ENCODE assay signal across 9 mouse cellular contexts in genomic region chr11:96976379-96976687, GRCm38 (mm10). TPM values are rescaled to one million over a fixed set of nuclear protein-coding genes. Genes with fewer than 3 reads are reported as not detected.
DNase-seq lines count a peak whose midpoint lies in the region; ATAC-seq and TF ChIP-seq lines count a peak whose summit lies in the region.
"Had no signal": no experiment of that assay in that cellular context is flagged by ENCODE, and none has a peak within 500 bp of the region (broad histone marks: within the 10 kb centered on the region; RNA-seq: fewer than 3 reads in every experiment).

No protein-coding gene starts in this region.

- no peak for DNase-seq in lung, postnatal 36 days
- no peak for DNase-seq in thymus, postnatal 4 days
- DNase-seq in thymus, adult 2 months, result no peak
- no peak for DNase-seq in kidney, postnatal 14 days
- DNase-seq: kidney, postnatal 25 days had no signal

- H3K4me1 ChIP-seq in lung, embryonic 15.5 days, result peaks cover 29% of the 10 kb centered on the region
- peaks cover 24% of the 10 kb centered on the region for H3K4me1 ChIP-seq in embryonic fibroblast, embryonic 13.5 days (ENCODE audit: control insufficient read depth, insufficient read depth, low read length)
- peaks cover 3% of the 10 kb centered on the region for H3K4me1 ChIP-seq in intestine, postnatal 0 days (replicated peaks; ENCODE audit: control insufficient read depth, insufficient read depth, low read length)
- peaks cover 52% of the 10 kb centered on the region for H3K4me1 ChIP-seq in neural tube, embryonic 13.5 days (replicated peaks)
- peaks cover 18% of the 10 kb centered on the region for H3K4me1 ChIP-seq in thymus, adult 2 months (replicated peaks; ENCODE audit: control insufficient read depth, insufficient read depth, low read length)

- WGBS in lung, embryonic 15.5 days, result 34% methylated on average over 3 of the region's 3 CpGs
- 45% methylated on average over 3 of the region's 3 CpGs for WGBS in intestine, postnatal 0 days
- WGBS in neural tube, embryonic 13.5 days, result 40% methylated on average over 3 of the region's 3 CpGs
- 59% methylated on average over 3 of the region's 3 CpGs for WGBS in thymus, adult 2 months

- H3K27ac ChIP-seq in lung, embryonic 15.5 days, result peak overlapping the region; percentile 95
- peak overlapping the region; percentile 99 for H3K27ac ChIP-seq in embryonic fibroblast, embryonic 13.5 days (ENCODE audit: insufficient read depth, low read length)
- no peak overlapping the region for H3K27ac ChIP-seq in intestine, postnatal 0 days (ENCODE audit: low read depth, low read length)
- peak overlapping the region; percentile 98 for H3K27ac ChIP-seq in neural tube, embryonic 13.5 days (replicated peaks)
- H3K27ac ChIP-seq in thymus, adult 2 months (ENCODE audit: control insufficient read depth, insufficient read depth, low read length), result no peak overlapping the region

- peak overlapping the region; percentile 62 for H3K4me2 ChIP-seq in lung, embryonic 15.5 days
- peak overlapping the region; percentile 79 for H3K4me2 ChIP-seq in intestine, postnatal 0 days (replicated peaks; ENCODE audit: low read depth)
- H3K4me2 ChIP-seq in neural tube, embryonic 13.5 days, result peak overlapping the region; percentile 84

- no peak for ATAC-seq in lung, embryonic 15.5 days (ENCODE audit: borderline replicate concordance, extremely low read depth, low FRiP score, low TSS enrichment)
- ATAC-seq in intestine, postnatal 0 days, result no peak
- ATAC-seq in neural tube, embryonic 13.5 days (ENCODE audit: low read depth), result no peak

- H3K9me3 ChIP-seq in lung, embryonic 15.5 days, result no peaks in the 10 kb centered on the region
- no peaks in the 10 kb centered on the region for H3K9me3 ChIP-seq in intestine, postnatal 0 days (ENCODE audit: control insufficient read depth)
- no peaks in the 10 kb centered on the region for H3K9me3 ChIP-seq in neural tube, embryonic 13.5 days

- no peak for TF ChIP-seq POLR2A in embryonic fibroblast, embryonic 13.5 days (IDR thresholded peaks at IDR 0.05; ENCODE audit: low read depth, low read length)
- no peak for TF ChIP-seq POLR2A in thymus, adult 2 months (IDR thresholded peaks at IDR 0.05; ENCODE audit: control insufficient read depth, extremely low read depth, insufficient read depth, low read length, poor library complexity)

- H3K9ac ChIP-seq in lung, embryonic 15.5 days, result peak overlapping the region; percentile 95
- H3K9ac ChIP-seq in intestine, postnatal 0 days (ENCODE audit: low read depth, low read length), result peak overlapping the region; percentile 83; the same call in 1 of the 2 replicates
- H3K9ac ChIP-seq in neural tube, embryonic 13.5 days, result peak overlapping the region; percentile 94

- no peaks in the 10 kb centered on the region for H3K27me3 ChIP-seq in lung, embryonic 15.5 days
- no peaks in the 10 kb centered on the region for H3K27me3 ChIP-seq in intestine, postnatal 0 days (replicated peaks; ENCODE audit: control insufficient read depth, insufficient read depth, low read length)
- no peaks in the 10 kb centered on the region for H3K27me3 ChIP-seq in neural tube, embryonic 13.5 days
- no peaks in the 10 kb centered on the region for H3K27me3 ChIP-seq in thymus, adult 2 months (ENCODE audit: control insufficient read depth, insufficient read depth, low read length)

- TF ChIP-seq CTCF in embryonic fibroblast, embryonic 13.5 days (IDR thresholded peaks at IDR 0.05; ENCODE audit: borderline replicate concordance, insufficient read depth, low read length), result no peak
- no peak for TF ChIP-seq CTCF in intestine, postnatal 0 days (IDR thresholded peaks at IDR 0.05; ENCODE audit: low read depth)
- TF ChIP-seq CTCF in thymus, adult 2 months (IDR thresholded peaks at IDR 0.05; ENCODE audit: borderline replicate concordance, control insufficient read depth, extremely low read depth, insufficient read depth, low read length, poor library complexity), result no peak

- H3K4me3 ChIP-seq in lung, embryonic 15.5 days, result peak overlapping the region; percentile 84
- H3K4me3 ChIP-seq in embryonic fibroblast, embryonic 13.5 days (ENCODE audit: insufficient read depth, low read length), result peak overlapping the region; percentile 86
- peak overlapping the region; percentile 73 for H3K4me3 ChIP-seq in intestine, postnatal 0 days (ENCODE audit: low read depth, low read length)
- peak overlapping the region; percentile 85 for H3K4me3 ChIP-seq in neural tube, embryonic 13.5 days
- H3K4me3 ChIP-seq in thymus, adult 2 months (ENCODE audit: control insufficient read depth, insufficient read depth, low read length), result no peak overlapping the region

- H3K36me3 ChIP-seq in lung, embryonic 15.5 days, result no peaks in the 10 kb centered on the region
- no peaks in the 10 kb centered on the region for H3K36me3 ChIP-seq in intestine, postnatal 0 days (ENCODE audit: control insufficient read depth, insufficient read depth)
- no peaks in the 10 kb centered on the region for H3K36me3 ChIP-seq in neural tube, embryonic 13.5 days
- H3K36me3 ChIP-seq in thymus, adult 2 months (ENCODE audit: control insufficient read depth, insufficient read depth, low read length), result no peaks in the 10 kb centered on the region

RNA-seq across cellular contexts. Expression of gene Sp2, which starts 6.4 kb away (rescaled TPM):
- polyA plus RNA-seq in lung, embryonic 15.5 days (2015; fragmentation: Nextera tagmentation; extraction: Ambion mirVana), result 15.7 and 17.9 TPM in 2 replicates
- polyA plus RNA-seq in embryonic fibroblast, embryonic 13.5 days (2011; ENCODE audit: insufficient read length, low read depth, missing spikeins), result 11.9 and 12.3 TPM in 2 replicates
- 7.7 and 8.2 TPM in 2 replicates for polyA plus RNA-seq in intestine, postnatal 0 days (2015; fragmentation: Nextera tagmentation; extraction: Ambion mirVana)
- 15.9 and 16.7 TPM in 2 replicates for polyA plus RNA-seq in neural tube, embryonic 13.5 days (2015; fragmentation: Nextera tagmentation; extraction: Ambion mirVana)
- 46.6 and 63.0 TPM in 2 replicates for polyA plus RNA-seq in thymus, adult 2 months (2012; rRNA removed)

RNA-seq across cellular contexts. Expression of gene Pnpo, which starts 32.5 kb away (rescaled TPM):
- polyA plus RNA-seq in lung, embryonic 15.5 days (2015; fragmentation: Nextera tagmentation; extraction: Ambion mirVana), result 30.4 and 34.3 TPM in 2 replicates
- 6.8 and 8.3 TPM in 2 replicates for polyA plus RNA-seq in embryonic fibroblast, embryonic 13.5 days (2011; ENCODE audit: insufficient read length, low read depth, missing spikeins)
- 145 and 158 TPM in 2 replicates for polyA plus RNA-seq in intestine, postnatal 0 days (2015; fragmentation: Nextera tagmentation; extraction: Ambion mirVana)
- polyA plus RNA-seq in neural tube, embryonic 13.5 days (2015; fragmentation: Nextera tagmentation; extraction: Ambion mirVana), result 18.5 and 22.3 TPM in 2 replicates
- polyA plus RNA-seq in thymus, adult 2 months (2012; rRNA removed), result 22.5 and 25.7 TPM in 2 replicates

RNA-seq across cellular contexts. Expression of gene Sp6, which starts 36.9 kb away (rescaled TPM):
- polyA plus RNA-seq in lung, embryonic 15.5 days (2015; fragmentation: Nextera tagmentation; extraction: Ambion mirVana), result 0.72 and 0.98 TPM in 2 replicates
- polyA plus RNA-seq in embryonic fibroblast, embryonic 13.5 days (2011; ENCODE audit: insufficient read length, low read depth, missing spikeins), result 0.33 and 0.35 TPM in 2 replicates
- 0.04 TPM in 1 of 2 replicates, not detected in the other for polyA plus RNA-seq in intestine, postnatal 0 days (2015; fragmentation: Nextera tagmentation; extraction: Ambion mirVana)
- 0.17 and 0.29 TPM in 2 replicates for polyA plus RNA-seq in neural tube, embryonic 13.5 days (2015; fragmentation: Nextera tagmentation; extraction: Ambion mirVana)
- polyA plus RNA-seq in thymus, adult 2 months (2012; rRNA removed), result 5.6 TPM in 2 replicates

RNA-seq across cellular contexts. Expression of gene Prr15l, which starts 48.4 kb away (rescaled TPM):
- 38.2 and 40.1 TPM in 2 replicates for polyA plus RNA-seq in lung, embryonic 15.5 days (2015; fragmentation: Nextera tagmentation; extraction: Ambion mirVana)
- polyA plus RNA-seq in embryonic fibroblast, embryonic 13.5 days (2011; ENCODE audit: insufficient read length, low read depth, missing spikeins), result not detected in 2 replicates
- 138 and 141 TPM in 2 replicates for polyA plus RNA-seq in intestine, postnatal 0 days (2015; fragmentation: Nextera tagmentation; extraction: Ambion mirVana)
- 0.21 TPM in 1 of 2 replicates, not detected in the other for polyA plus RNA-seq in neural tube, embryonic 13.5 days (2015; fragmentation: Nextera tagmentation; extraction: Ambion mirVana)
- 0.98 and 1.3 TPM in 2 replicates for polyA plus RNA-seq in thymus, adult 2 months (2012; rRNA removed)

RNA-seq across cellular contexts. Expression of gene Scrn2, which starts 53.4 kb away (rescaled TPM):
- 31.2 and 31.9 TPM in 2 replicates for polyA plus RNA-seq in lung, embryonic 15.5 days (2015; fragmentation: Nextera tagmentation; extraction: Ambion mirVana)
- 6.9 and 9.7 TPM in 2 replicates for polyA plus RNA-seq in embryonic fibroblast, embryonic 13.5 days (2011; ENCODE audit: insufficient read length, low read depth, missing spikeins)
- polyA plus RNA-seq in intestine, postnatal 0 days (2015; fragmentation: Nextera tagmentation; extraction: Ambion mirVana), result 24.1 and 24.5 TPM in 2 replicates
- 13.7 and 15.0 TPM in 2 replicates for polyA plus RNA-seq in neural tube, embryonic 13.5 days (2015; fragmentation: Nextera tagmentation; extraction: Ambion mirVana)
- polyA plus RNA-seq in thymus, adult 2 months (2012; rRNA removed), result 18.6 and 20.5 TPM in 2 replicates

Comparison
In these comparisons a context has a peak if more than half of its experiments do, and no peak if none do; other contexts are left out.
1. H3K27ac ChIP-seq: peak in lung, embryonic 15.5 days (single experiment), embryonic fibroblast, embryonic 13.5 days (single experiment) and neural tube, embryonic 13.5 days (single experiment); none in intestine, postnatal 0 days (single experiment) and thymus, adult 2 months (single experiment).
2. Peak in every context shown above with its lines, with median percentiles within 50 percentile points of each other: H3K4me2 ChIP-seq and H3K9ac ChIP-seq.